Mouse (Mus musculus): ENCODE results near the gene Ipmk. TPM values are rescaled to one million over a fixed set of nuclear protein-coding genes. Genes with fewer than 3 reads are reported as not detected.
"Not testable (repeated sequence)": the region's sequence is repeated elsewhere in the genome, so short reads cannot be mapped to it uniquely, and the experiment has no call there.

The Ipmk gene
- polyA plus RNA-seq, 1 experiment from 2014 or later = 18.2 TPM

- WGBS = 84% methylated on average over 7 of the region's 7 CpGs
- Histone ChIP-seq H3K27ac (ENCODE audit: low read depth, low read length) (no peak overlapping the region), H3K4me1 (replicated peaks; ENCODE audit: control insufficient read depth, insufficient read depth, low read length) (no peaks in the 10 kb centered on the region), H3K36me3 (ENCODE audit: control insufficient read depth, insufficient read depth, low read length) (peaks cover 7% of the 10 kb centered on the region; the same call in 1 of the 2 replicates), H3K4me2 (no peak overlapping the region), H3K9me3 (ENCODE audit: control insufficient read depth, low read length) (no peaks in the 10 kb centered on the region), H3K9ac (ENCODE audit: low read depth, low read length) (no peak overlapping the region), H3K4me3 (ENCODE audit: low read depth, low read length) (no peak overlapping the region), H3K27me3 (replicated peaks; ENCODE audit: control insufficient read depth, insufficient read depth, low read length) (no peaks in the 10 kb centered on the region)
- ATAC-seq (replicated peaks; ENCODE audit: low FRiP score) = no peak
- DNase-seq (ENCODE audit: low spot score) = no peak
Measured at GRCm38 (mm10) chr10:71382109-71382508, 34.5 kb downstream of the Ipmk start.

- 77% methylated on average over 8 of the region's 8 CpGs for WGBS
- H3K4me1 ChIP-seq (replicated peaks; ENCODE audit: control insufficient read depth, insufficient read depth, low read length) = no peaks in the 10 kb centered on the region
- ATAC-seq (replicated peaks; ENCODE audit: low FRiP score) (no peak), DNase-seq (ENCODE audit: low spot score) (no peak)
- H3K4me3 ChIP-seq (ENCODE audit: low read depth, low read length) = no peak overlapping the region
- H3K9me3 ChIP-seq (ENCODE audit: control insufficient read depth, low read length) = no peaks in the 10 kb centered on the region
- H3K27ac ChIP-seq (ENCODE audit: low read depth, low read length) = no peak overlapping the region
- no peak overlapping the region for H3K4me2 ChIP-seq
- H3K9ac ChIP-seq (ENCODE audit: low read depth, low read length) = no peak overlapping the region
- no peaks in the 10 kb centered on the region for H3K27me3 ChIP-seq (replicated peaks; ENCODE audit: control insufficient read depth, insufficient read depth, low read length)
- H3K36me3 ChIP-seq (ENCODE audit: control insufficient read depth, insufficient read depth, low read length) = peaks cover 7% of the 10 kb centered on the region; the same call in 1 of the 2 replicates
Measured at GRCm38 (mm10) chr10:71382858-71383551, 35.4 kb downstream of the Ipmk start.

- not testable (repeated sequence) for H3K4me3 ChIP-seq (ENCODE audit: low read depth, low read length); H3K36me3 ChIP-seq (ENCODE audit: control insufficient read depth, insufficient read depth, low read length); ATAC-seq (replicated peaks; ENCODE audit: low FRiP score); H3K27me3 ChIP-seq (replicated peaks; ENCODE audit: control insufficient read depth, insufficient read depth, low read length); H3K9ac ChIP-seq (ENCODE audit: low read depth, low read length); DNase-seq (ENCODE audit: low spot score); H3K27ac ChIP-seq (ENCODE audit: low read depth, low read length); H3K4me1 ChIP-seq (replicated peaks; ENCODE audit: control insufficient read depth, insufficient read depth, low read length); H3K4me2 ChIP-seq; H3K9me3 ChIP-seq (ENCODE audit: control insufficient read depth, low read length)
- WGBS = 80% methylated on average over 6 of the region's 6 CpGs
Measured at GRCm38 (mm10) chr10:71383552-71383924, 36.0 kb downstream of the Ipmk start.

- Histone ChIP-seq H3K27me3 (replicated peaks; ENCODE audit: control insufficient read depth, insufficient read depth, low read length) (no peaks in the 10 kb centered on the region), H3K9me3 (ENCODE audit: control insufficient read depth, low read length) (no peaks in the 10 kb centered on the region), H3K27ac (ENCODE audit: low read depth, low read length) (no peak overlapping the region), H3K4me1 (replicated peaks; ENCODE audit: control insufficient read depth, insufficient read depth, low read length) (no peaks in the 10 kb centered on the region), H3K4me3 (ENCODE audit: low read depth, low read length) (no peak overlapping the region), H3K36me3 (ENCODE audit: control insufficient read depth, insufficient read depth, low read length) (peaks cover 7% of the 10 kb centered on the region; the same call in 1 of the 2 replicates), H3K9ac (ENCODE audit: low read depth, low read length) (no peak overlapping the region), H3K4me2 (no peak overlapping the region)
- ATAC-seq (replicated peaks; ENCODE audit: low FRiP score) = no peak
- 85% methylated on average over 19 of the region's 19 CpGs for WGBS
- DNase-seq (ENCODE audit: low spot score) = no peak
Measured at GRCm38 (mm10) chr10:71384159-71385044, 36.8 kb downstream of the Ipmk start.

GRCm38 (mm10) chr10:71389311-71389710, 41.7 kb downstream of the Ipmk start:
- Histone ChIP-seq H3K9ac (ENCODE audit: low read depth, low read length) (no peak overlapping the region), H3K4me2 (no peak overlapping the region), H3K27me3 (replicated peaks; ENCODE audit: control insufficient read depth, insufficient read depth, low read length) (no peaks in the 10 kb centered on the region), H3K9me3 (ENCODE audit: control insufficient read depth, low read length) (no peaks in the 10 kb centered on the region), H3K27ac (ENCODE audit: low read depth, low read length) (no peak overlapping the region), H3K4me1 (replicated peaks; ENCODE audit: control insufficient read depth, insufficient read depth, low read length) (no peaks in the 10 kb centered on the region), H3K4me3 (ENCODE audit: low read depth, low read length) (no peak overlapping the region), H3K36me3 (ENCODE audit: control insufficient read depth, insufficient read depth, low read length) (no peaks in the 10 kb centered on the region)
- WGBS = 84% methylated on average over 5 of the region's 5 CpGs
- ATAC-seq (replicated peaks; ENCODE audit: low FRiP score) (no peak), DNase-seq (ENCODE audit: low spot score) (no peak)

GRCm38 (mm10) chr10:71398383-71399145, 51.0 kb downstream of the Ipmk start:
- no peaks in the 10 kb centered on the region for H3K4me1 ChIP-seq (replicated peaks; ENCODE audit: control insufficient read depth, insufficient read depth, low read length)
- DNase-seq (ENCODE audit: low spot score) (no peak), ATAC-seq (replicated peaks; ENCODE audit: low FRiP score) (no peak)
- H3K4me3 ChIP-seq (ENCODE audit: low read depth, low read length) = no peak overlapping the region
- WGBS = 65% methylated on average over 10 of the region's 10 CpGs
- H3K36me3 ChIP-seq (ENCODE audit: control insufficient read depth, insufficient read depth, low read length) = no peaks in the 10 kb centered on the region
- no peak overlapping the region for H3K9ac ChIP-seq (ENCODE audit: low read depth, low read length)
- H3K9me3 ChIP-seq (ENCODE audit: control insufficient read depth, low read length) = no peaks in the 10 kb centered on the region; the same call in 1 of the 2 replicates
- H3K4me2 ChIP-seq = no peak overlapping the region
- no peak overlapping the region for H3K27ac ChIP-seq (ENCODE audit: low read depth, low read length)
- no peaks in the 10 kb centered on the region for H3K27me3 ChIP-seq (replicated peaks; ENCODE audit: control insufficient read depth, insufficient read depth, low read length)

GRCm38 (mm10) chr10:71399399-71399798, 51.8 kb downstream of the Ipmk start:
- Histone ChIP-seq H3K4me1 (replicated peaks; ENCODE audit: control insufficient read depth, insufficient read depth, low read length) (no peaks in the 10 kb centered on the region), H3K4me2 (no peak overlapping the region), H3K36me3 (ENCODE audit: control insufficient read depth, insufficient read depth, low read length) (no peaks in the 10 kb centered on the region), H3K27me3 (replicated peaks; ENCODE audit: control insufficient read depth, insufficient read depth, low read length) (no peaks in the 10 kb centered on the region), H3K4me3 (ENCODE audit: low read depth, low read length) (no peak overlapping the region), H3K27ac (ENCODE audit: low read depth, low read length) (no peak overlapping the region), H3K9me3 (ENCODE audit: control insufficient read depth, low read length) (no peaks in the 10 kb centered on the region; the same call in 1 of the 2 replicates), H3K9ac (ENCODE audit: low read depth, low read length) (no peak overlapping the region)
- ATAC-seq (replicated peaks; ENCODE audit: low FRiP score) = 0 out of 2 replicates have a peak, but pooled peaks have one; percentile 29
- DNase-seq (ENCODE audit: low spot score) = no peak
- WGBS = 22% methylated on average over 8 of the region's 8 CpGs

GRCm38 (mm10) chr10:71399987-71400386, 52.4 kb downstream of the Ipmk start:
- H3K4me2 ChIP-seq = no peak overlapping the region
- no peaks in the 10 kb centered on the region for H3K36me3 ChIP-seq (ENCODE audit: control insufficient read depth, insufficient read depth, low read length)
- no peak overlapping the region for H3K4me3 ChIP-seq (ENCODE audit: low read depth, low read length)
- H3K9me3 ChIP-seq (ENCODE audit: control insufficient read depth, low read length) = no peaks in the 10 kb centered on the region; the same call in 1 of the 2 replicates
- DNase-seq (ENCODE audit: low spot score) = no peak
- no peak overlapping the region for H3K27ac ChIP-seq (ENCODE audit: low read depth, low read length)
- H3K9ac ChIP-seq (ENCODE audit: low read depth, low read length) = no peak overlapping the region
- WGBS = 72% methylated on average over 8 of the region's 8 CpGs
- H3K27me3 ChIP-seq (replicated peaks; ENCODE audit: control insufficient read depth, insufficient read depth, low read length) = no peaks in the 10 kb centered on the region
- no peaks in the 10 kb centered on the region for H3K4me1 ChIP-seq (replicated peaks; ENCODE audit: control insufficient read depth, insufficient read depth, low read length)
- no peak for ATAC-seq (replicated peaks; ENCODE audit: low FRiP score)

Data from liver, embryonic 11.5 days (tissue).